Mouse (Mus musculus) limb, embryonic 11.5 days (tissue): Measurements from ENCODE around the gene Fadd. TPM values are rescaled to one million over a fixed set of nuclear protein-coding genes. Genes with fewer than 3 reads are reported as not detected.

Experiments used
- ATAC-seq: fragments of 200-750 bp; cut with Nextera tagmentation; 2 replicates; pipeline ENCODE4 v1.8.0; 2017; ENCODE audit warnings: low read depth; ENCODE audit not compliant: insufficient number of reproducible peaks, low FRiP score, low TSS enrichment
- DNase-seq: peaks from one replicate; pipeline ENCODE4 v3.0.0-alpha.2; 2015; ENCODE audit warnings: low spot score
- H3K27ac ChIP-seq: fragments of 300-500 bp; sonication (generic); replicated peaks from 2 replicates; pipeline ENCODE4 v1.5.1; 2014; ENCODE audit warnings: low read depth, mild to moderate bottlenecking, low read length
- H3K27me3 ChIP-seq: fragments of 300-500 bp; sonication (generic); 2 replicates; pipeline ENCODE4 v1.6.1; 2014; ENCODE audit warnings: mild to moderate bottlenecking, low read length, mixed read lengths; ENCODE audit not compliant: control insufficient read depth, insufficient read depth
- H3K36me3 ChIP-seq: fragments of 300-500 bp; sonication (generic); 2 replicates; pipeline ENCODE4 v1.6.1; 2014; ENCODE audit warnings: mild to moderate bottlenecking, low read length, moderate library complexity, mixed read lengths; ENCODE audit not compliant: control insufficient read depth, insufficient read depth
- H3K4me1 ChIP-seq: fragments of 300-500 bp; sonication (generic); 2 replicates; pipeline ENCODE4 v1.6.1; 2014; ENCODE audit warnings: low read length, mixed read lengths; ENCODE audit not compliant: control insufficient read depth, insufficient read depth
- H3K4me2 ChIP-seq: fragments of 300-500 bp; sonication (generic); 2 replicates; pipeline ENCODE4 v1.6.1; 2014; ENCODE audit warnings: low read depth, mild to moderate bottlenecking, moderate library complexity; ENCODE audit not compliant: severe bottlenecking
- H3K4me3 ChIP-seq: fragments of 300-500 bp; sonication (generic); 2 replicates; pipeline ENCODE4 v1.5.1; 2014; ENCODE audit warnings: low read depth, low read length
- H3K9ac ChIP-seq: fragments of 300-500 bp; sonication (generic); 2 replicates; pipeline ENCODE4 v1.6.1; 2014; ENCODE audit warnings: mild to moderate bottlenecking, low read length
- H3K9me3 ChIP-seq: fragments of 300-500 bp; sonication (generic); 2 replicates; pipeline ENCODE4 v1.6.1; 2016; ENCODE audit warnings: low read length; ENCODE audit not compliant: control insufficient read depth
- WGBS: fragments of 180-500 bp; shearing (Covaris S2); extraction: QIAGEN DNeasy Blood & Tissue Kit; methylation state at CpG from one replicate; pipeline ENCODE4 v1.1.7; 2014; 5-methylcytosine and 5-hydroxymethylcytosine counted together
- polyA plus RNA-seq: library from polyadenylated mRNA; unstranded; fragments of >200 nt; fragmentation: Nextera tagmentation; extraction: Ambion mirVana; gene quantifications from 2 replicates; pipeline ENCODE4 v1.2.1, GENCODE M21; 2014

Fadd gene
- 11.3 and 12.3 TPM in 2 replicates for polyA plus RNA-seq

DNA sequence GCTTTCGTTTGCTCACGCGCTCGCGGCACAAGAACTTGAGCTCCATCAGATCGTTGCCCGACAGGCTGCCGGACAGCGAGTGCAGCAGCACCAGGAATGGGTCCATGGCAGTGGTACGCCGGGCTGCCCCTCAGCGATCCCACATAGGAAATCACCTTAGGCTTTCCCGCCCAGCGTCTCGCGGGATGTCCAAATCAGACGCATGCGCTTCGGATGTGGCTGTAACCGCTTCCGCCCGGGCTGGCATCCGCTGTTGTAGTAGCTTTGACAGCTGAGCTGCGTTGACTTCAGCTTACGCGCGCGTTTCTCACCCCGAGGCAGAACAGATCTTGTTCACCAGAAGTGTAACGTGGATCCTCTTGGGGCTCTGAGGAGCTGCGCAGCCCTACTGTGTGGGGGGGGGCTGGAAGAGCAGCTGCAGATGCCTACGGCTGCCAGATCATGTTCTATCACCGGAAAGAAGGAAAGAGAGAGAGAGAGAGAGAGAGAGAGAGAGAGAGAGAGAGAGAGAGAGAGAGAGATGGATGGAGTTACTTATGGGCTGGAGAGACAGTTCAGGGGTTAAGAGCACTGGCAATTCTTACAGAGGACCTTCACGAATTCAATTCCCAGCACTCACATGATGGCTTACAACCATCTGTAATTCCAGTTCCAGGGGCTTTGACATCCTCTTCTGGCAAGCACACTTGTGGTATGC lies at the start of gene Fadd:
Gene Fadd, minus strand, starts transcription at position 180 of the 697 bp plus-strand sequence.
- Histone ChIP-seq H3K27me3 (no peaks in the 10 kb centered on the region), H3K4me2 (peak within 1 kb of the TSS; percentile 78), H3K4me1 (peaks cover 3% of the 10 kb centered on the region), H3K27ac (peak within 1 kb of the TSS; percentile 84), H3K9me3 (no peaks in the 10 kb centered on the region), H3K4me3 (peak within 1 kb of the TSS; percentile 75), H3K9ac (peak within 1 kb of the TSS; percentile 76), H3K36me3 (0 out of 2 replicates have a peak, but pooled peaks cover 4% of the 10 kb centered on the region)
- WGBS: 1% methylated on average over 34 of the region's 34 CpGs
- ATAC-seq: peak; percentile 86
- DNase-seq: peak; percentile 96

DNA sequence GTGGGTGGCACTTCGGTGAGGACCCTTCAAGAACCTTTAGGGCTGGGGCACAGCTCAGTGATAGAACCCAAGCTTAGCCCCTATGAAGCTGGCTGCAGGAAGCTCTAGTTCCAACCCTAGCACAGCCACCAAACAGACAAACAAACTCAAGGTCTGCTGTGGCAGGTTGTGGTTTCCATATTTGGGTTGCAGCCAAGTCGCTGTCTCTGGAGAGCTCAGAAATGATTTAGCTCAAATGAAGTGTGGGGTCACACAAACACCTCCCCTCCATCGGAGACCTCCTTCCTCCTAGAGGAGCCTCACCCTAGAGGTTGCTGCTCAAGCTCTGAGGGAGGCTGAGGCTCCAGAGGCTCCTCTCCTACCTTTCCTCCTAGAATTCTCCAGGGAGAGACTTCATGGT lies 48.4 kb upstream of the Fadd start:
- WGBS: 88% methylated on average over 3 of the region's 3 CpGs

DNA sequence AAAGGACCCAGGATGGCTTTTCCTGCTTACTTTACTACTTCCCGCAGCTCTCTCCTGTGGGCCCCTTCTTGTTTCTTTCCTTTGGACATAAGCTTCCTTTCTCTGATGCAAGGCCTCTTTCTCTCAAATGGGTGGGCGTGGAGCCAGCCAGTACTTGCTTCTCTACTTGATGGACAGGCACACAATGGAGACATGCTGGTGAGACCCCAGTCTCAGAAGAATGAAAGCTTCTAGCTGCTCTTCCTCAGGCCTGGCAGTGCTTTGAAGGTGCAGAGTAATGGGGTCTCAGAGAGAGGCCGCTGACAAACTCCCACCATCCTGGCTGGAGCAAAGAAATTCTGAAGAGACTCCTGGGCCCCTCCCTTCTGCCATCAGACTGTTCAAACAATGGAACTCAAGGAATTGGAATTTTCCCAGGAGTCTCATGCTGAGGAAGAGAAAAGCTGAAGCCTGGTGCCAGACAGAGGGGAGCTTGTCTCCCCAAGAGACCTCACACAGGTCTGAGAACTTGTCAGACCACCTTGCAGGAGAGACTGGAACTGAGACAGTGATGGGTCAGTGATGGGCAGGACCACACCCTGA lies 46.2 kb upstream of the Fadd start:
- H3K4me1 ChIP-seq: peaks cover 3% of the 10 kb centered on the region; the same call in 1 of the 2 replicates
- DNase-seq (peak; percentile 24), ATAC-seq (no peak)
- no peaks in the 10 kb centered on the region for H3K36me3 ChIP-seq
- H3K9ac ChIP-seq: no peak overlapping the region
- H3K4me2 ChIP-seq: no peak overlapping the region
- 28% methylated on average over 3 of the region's 3 CpGs for WGBS
- H3K9me3 ChIP-seq: no peaks in the 10 kb centered on the region
- no peak overlapping the region for H3K4me3 ChIP-seq
- no peaks in the 10 kb centered on the region for H3K27me3 ChIP-seq
- H3K27ac ChIP-seq: no peak overlapping the region

More for the DNA sequence above, 48.4 kb upstream of the Fadd start:
- Histone ChIP-seq H3K9ac (no peak overlapping the region), H3K4me1 (peaks cover 3% of the 10 kb centered on the region; the same call in 1 of the 2 replicates), H3K4me2 (no peak overlapping the region), H3K27ac (no peak overlapping the region), H3K36me3 (no peaks in the 10 kb centered on the region), H3K27me3 (no peaks in the 10 kb centered on the region), H3K9me3 (no peaks in the 10 kb centered on the region), H3K4me3 (no peak overlapping the region)
- no peak for ATAC-seq
- no peak for DNase-seq

DNA sequence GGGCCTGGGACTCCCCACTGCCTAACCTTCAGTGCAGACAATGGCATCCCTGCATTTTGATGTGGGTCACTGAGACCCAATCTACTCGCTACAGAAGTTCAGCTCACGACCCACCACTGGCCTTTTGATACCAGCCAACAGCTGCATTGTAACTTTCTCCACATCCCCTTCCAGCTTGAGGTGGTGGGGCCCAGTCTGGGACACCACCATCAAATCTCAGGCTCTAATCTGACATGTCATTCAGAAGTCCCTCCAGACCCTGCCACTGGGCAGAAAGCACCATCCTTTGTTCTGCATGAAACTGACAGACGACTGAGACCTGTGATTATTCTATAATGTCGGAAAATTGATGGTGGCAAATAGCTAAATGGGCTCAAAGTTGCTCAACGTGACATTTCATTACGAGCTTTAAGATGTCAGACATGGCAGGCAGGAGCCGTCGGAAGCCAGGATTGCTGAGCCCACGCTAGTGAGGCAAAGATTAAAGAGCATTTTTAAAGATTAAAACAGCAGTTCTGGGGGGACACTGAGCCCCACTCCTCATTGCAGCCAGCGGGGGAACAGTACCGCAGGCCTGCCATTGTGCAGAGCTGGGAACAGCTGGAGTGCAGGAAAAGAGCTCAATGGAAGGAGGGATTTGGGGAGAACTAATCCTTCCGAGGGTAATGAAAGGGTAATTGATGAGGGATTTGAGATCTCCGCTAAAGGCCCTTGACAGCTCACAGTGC lies 45.5 kb upstream of the Fadd start:
- 32% methylated on average over 13 of the region's 13 CpGs for WGBS
- no peak for ATAC-seq
- peaks cover 3% of the 10 kb centered on the region; the same call in 1 of the 2 replicates for H3K4me1 ChIP-seq
- H3K4me2 ChIP-seq: no peak overlapping the region
- no peak for DNase-seq
- H3K27me3 ChIP-seq: no peaks in the 10 kb centered on the region
- no peaks in the 10 kb centered on the region for H3K9me3 ChIP-seq
- H3K36me3 ChIP-seq: no peaks in the 10 kb centered on the region
- no peak overlapping the region for H3K9ac ChIP-seq
- H3K27ac ChIP-seq: no peak overlapping the region
- H3K4me3 ChIP-seq: no peak overlapping the region

DNA sequence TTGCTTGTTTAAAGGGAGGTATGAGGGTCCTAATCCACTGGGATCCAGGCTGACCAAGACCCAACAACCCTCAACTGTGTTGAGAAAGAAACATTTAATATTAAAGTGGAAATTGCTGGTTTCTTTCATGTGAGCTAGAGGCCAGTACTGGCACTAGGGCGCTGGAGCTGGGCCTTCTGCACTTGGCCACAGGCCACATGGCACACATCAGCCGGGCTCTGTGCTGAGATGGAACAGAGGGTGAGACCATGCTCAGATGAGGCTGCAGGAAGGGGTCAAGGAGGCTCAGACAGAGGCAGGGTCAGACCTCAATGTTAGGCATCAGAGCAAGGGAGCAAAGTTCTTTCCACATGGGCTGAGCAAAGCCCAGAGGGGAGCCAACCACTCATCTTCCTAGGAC lies 43.8 kb upstream of the Fadd start:
- H3K4me1 ChIP-seq: peaks cover 3% of the 10 kb centered on the region; the same call in 1 of the 2 replicates
- ATAC-seq (no peak), DNase-seq (no peak)
- H3K27ac ChIP-seq: no peak overlapping the region
- H3K4me3 ChIP-seq: no peak overlapping the region
- no peaks in the 10 kb centered on the region for H3K36me3 ChIP-seq
- WGBS: 91% methylated on average over 2 of the region's 2 CpGs
- no peaks in the 10 kb centered on the region for H3K9me3 ChIP-seq
- no peak overlapping the region for H3K9ac ChIP-seq
- H3K27me3 ChIP-seq: no peaks in the 10 kb centered on the region
- H3K4me2 ChIP-seq: no peak overlapping the region

DNA sequence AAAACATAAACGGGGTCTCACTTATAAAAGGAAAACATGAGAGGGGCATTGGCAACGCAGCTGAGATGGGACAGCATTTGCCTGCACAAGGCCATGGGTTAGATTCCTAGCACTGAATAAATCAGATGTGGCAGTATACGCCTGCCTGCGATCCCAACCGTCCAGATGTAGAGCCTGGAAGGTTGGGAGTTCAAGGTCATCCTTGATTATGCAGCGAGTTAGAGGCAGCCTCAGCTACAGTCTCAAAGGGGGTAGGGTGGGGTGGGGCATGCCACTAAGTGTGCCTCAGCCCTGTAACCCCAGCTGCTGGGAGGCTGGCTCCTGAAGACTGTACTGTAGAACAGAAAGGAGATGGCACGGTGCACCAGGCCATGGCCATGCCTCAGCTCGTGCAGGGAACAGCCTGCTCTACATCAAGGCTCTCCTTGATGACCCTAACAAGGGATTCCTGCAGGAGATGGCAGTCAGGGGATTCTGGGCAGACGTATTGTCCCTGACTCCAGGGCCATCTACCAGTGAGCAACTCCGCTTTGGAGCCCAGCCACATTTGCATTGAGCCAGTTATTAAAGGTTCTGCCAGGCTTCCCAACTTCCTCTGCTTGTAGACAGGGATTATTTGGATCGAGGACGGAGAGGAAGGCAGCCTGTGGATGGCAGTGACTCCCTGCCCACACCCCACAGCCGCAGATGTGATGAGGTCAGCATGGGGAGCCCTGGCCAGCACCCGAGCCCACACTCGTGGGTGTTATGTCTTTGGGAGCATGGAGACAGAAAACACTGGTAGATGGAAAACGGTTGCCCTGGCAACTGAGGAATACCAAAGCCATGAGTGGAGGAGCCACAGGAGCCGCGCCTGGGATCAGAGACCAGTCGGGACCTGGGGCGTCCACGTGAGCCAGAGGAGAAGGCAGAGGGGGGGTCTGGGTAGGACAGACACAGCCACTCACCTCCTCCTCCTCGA lies 38.7 kb upstream of the Fadd start:
- H3K4me1 ChIP-seq: no peaks in the 10 kb centered on the region
- H3K4me2 ChIP-seq: no peak overlapping the region
- no peak for ATAC-seq
- WGBS: 71% methylated on average over 22 of the region's 22 CpGs
- no peak for DNase-seq
- no peak overlapping the region for H3K4me3 ChIP-seq
- H3K27ac ChIP-seq: no peak overlapping the region
- H3K27me3 ChIP-seq: no peaks in the 10 kb centered on the region
- no peaks in the 10 kb centered on the region for H3K36me3 ChIP-seq
- no peak overlapping the region for H3K9ac ChIP-seq
- H3K9me3 ChIP-seq: no peaks in the 10 kb centered on the region

DNA sequence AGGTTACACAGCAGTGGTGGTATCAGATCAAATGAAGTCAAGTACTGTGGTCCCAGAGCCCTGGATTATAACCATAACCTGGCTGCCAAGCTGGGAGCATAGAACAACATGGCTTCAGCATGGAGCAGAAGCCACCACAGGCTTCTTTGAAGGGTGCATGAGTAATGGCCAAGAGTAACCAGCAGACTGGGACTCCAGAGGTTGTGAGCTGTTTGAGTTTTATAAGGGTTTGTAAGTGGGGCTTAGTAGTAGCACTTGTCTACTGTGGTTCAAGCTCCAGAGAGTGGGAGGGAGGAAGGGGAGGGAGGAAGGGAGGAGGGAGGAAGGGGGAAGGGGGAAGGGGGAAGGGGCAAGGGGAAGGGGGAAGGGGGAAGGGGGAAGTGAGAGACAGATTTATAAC lies 38.1 kb upstream of the Fadd start:
- no peak overlapping the region for H3K4me3 ChIP-seq
- H3K27ac ChIP-seq: no peak overlapping the region
- H3K9me3 ChIP-seq: no peaks in the 10 kb centered on the region
- H3K36me3 ChIP-seq: no peaks in the 10 kb centered on the region
- DNase-seq (no peak), ATAC-seq (no peak)
- H3K4me1 ChIP-seq: no peaks in the 10 kb centered on the region
- H3K4me2 ChIP-seq: no peak overlapping the region
- H3K27me3 ChIP-seq: no peaks in the 10 kb centered on the region
- H3K9ac ChIP-seq: no peak overlapping the region

DNA sequence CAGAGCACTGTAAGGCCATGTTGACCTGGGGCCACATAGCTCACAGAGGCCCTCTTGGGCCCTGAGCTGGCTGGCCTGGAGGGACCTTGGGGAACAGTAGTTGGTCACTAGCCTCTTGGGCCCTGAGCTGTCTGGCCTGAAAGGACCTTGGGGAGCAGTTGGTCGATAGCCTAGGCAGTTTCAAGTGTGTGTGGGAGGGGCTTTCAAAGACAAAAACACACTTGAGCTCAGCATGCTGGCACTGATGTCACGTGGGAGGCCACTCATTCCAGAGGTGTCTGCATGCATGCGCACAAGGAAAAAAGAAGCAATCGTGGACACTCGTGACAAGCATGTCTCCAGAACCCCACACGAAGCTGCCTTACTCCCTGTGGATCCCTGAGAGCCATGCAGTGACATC lies 33.1 kb upstream of the Fadd start:
- Histone ChIP-seq H3K27me3 (no peaks in the 10 kb centered on the region), H3K9ac (no peak overlapping the region), H3K9me3 (no peaks in the 10 kb centered on the region), H3K4me3 (no peak overlapping the region), H3K27ac (no peak overlapping the region), H3K36me3 (no peaks in the 10 kb centered on the region), H3K4me1 (no peaks in the 10 kb centered on the region), H3K4me2 (no peak overlapping the region)
- ATAC-seq: no peak
- WGBS: 81% methylated on average over 6 of the region's 6 CpGs
- no peak for DNase-seq
